Mouse (Mus musculus) cerebellum, adult 2 months (tissue): ENCODE results near the gene Ptges3. TPM values are rescaled to one million over a fixed set of nuclear protein-coding genes. Genes with fewer than 3 reads are reported as not detected.

Experiments
- DNase-seq, 2 experiments: peaks; one replicate each; pipeline ENCODE4 v3.0.0; 2021
- H3K27ac ChIP-seq: fragments of 200-500 bp; 2 replicates; pipeline ENCODE4 v1.5.1; 2012; ENCODE audit warnings: low read length, control low read depth, inconsistent platforms; ENCODE audit not compliant: insufficient read depth
- H3K27me3 ChIP-seq: fragments of 200-500 bp; 2 replicates; pipeline ENCODE4 v1.6.1; 2012; ENCODE audit warnings: inconsistent platforms, mild to moderate bottlenecking, low read length, moderate library complexity; ENCODE audit not compliant: control insufficient read depth, insufficient read depth
- H3K4me1 ChIP-seq: fragments of 200-500 bp; 2 replicates; pipeline ENCODE4 v1.6.1; 2011; ENCODE audit warnings: low read length; ENCODE audit not compliant: control insufficient read depth, insufficient read depth
- H3K4me3 ChIP-seq: fragments of 200-500 bp; replicated peaks from 2 replicates; pipeline ENCODE3; 2011; ENCODE audit warnings: mild to moderate bottlenecking, low read depth, low read length, control low read depth; ENCODE audit not compliant: insufficient read depth
- CTCF ChIP-seq: fragments of 200-500 bp; IDR thresholded peaks from 2 replicates; pipeline ENCODE4 v1.5.1; 2011; ENCODE audit warnings: low read depth, mild to moderate bottlenecking, control low read depth, low read length, moderate library complexity, borderline replicate concordance; ENCODE audit not compliant: insufficient read depth
- POLR2A ChIP-seq: fragments of 200-500 bp; IDR thresholded peaks from 2 replicates; pipeline ENCODE4 v1.6.1; 2011; ENCODE audit warnings: low read length, control low read depth, borderline replicate concordance; ENCODE audit not compliant: insufficient read depth
- WGBS: fragments of 180-500 bp; shearing (Covaris S2); methylation state at CpG from one replicate; pipeline ENCODE4 v1.1.7; 2018; 5-methylcytosine and 5-hydroxymethylcytosine counted together
- polyA plus RNA-seq: library from polyadenylated mRNA; depleted of rRNA; stranded (reverse); fragments of >200 nt; gene quantifications from 2 replicates; pipeline ENCODE4 v1.2.3, GENCODE M21; 2012; rRNA removed

Ptges3 gene
- polyA plus RNA-seq, 1 experiment: 75.5 TPM

DNA sequence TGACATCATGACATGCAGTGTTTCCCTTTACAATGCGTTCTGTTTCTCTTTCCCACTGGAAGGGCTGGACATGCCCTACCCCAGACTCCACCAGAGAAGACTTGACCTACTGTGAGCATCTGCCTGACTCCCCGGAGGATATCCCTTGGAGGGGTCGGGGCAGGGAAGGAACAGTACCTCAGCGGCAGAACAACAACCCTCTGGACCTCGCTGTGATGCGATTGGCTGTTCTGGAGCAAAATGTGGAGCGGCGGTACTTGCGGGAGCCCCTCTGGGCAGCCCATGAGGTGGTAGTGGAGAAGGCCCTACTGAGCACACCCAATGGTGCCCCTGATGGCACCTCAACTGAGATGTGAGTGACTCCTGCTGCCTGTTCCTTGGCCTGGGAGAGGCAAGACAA, 66.1 kb downstream of the Ptges3 start:
- Histone ChIP-seq H3K4me3 (no peak overlapping the region), H3K27me3 (no peaks in the 10 kb centered on the region), H3K4me1 (no peaks in the 10 kb centered on the region), H3K27ac (no peak overlapping the region)
- DNase-seq: no peak
- TF ChIP-seq POLR2A (no peak), CTCF (no peak)
- 89% methylated on average over 9 of the region's 9 CpGs for WGBS

DNA sequence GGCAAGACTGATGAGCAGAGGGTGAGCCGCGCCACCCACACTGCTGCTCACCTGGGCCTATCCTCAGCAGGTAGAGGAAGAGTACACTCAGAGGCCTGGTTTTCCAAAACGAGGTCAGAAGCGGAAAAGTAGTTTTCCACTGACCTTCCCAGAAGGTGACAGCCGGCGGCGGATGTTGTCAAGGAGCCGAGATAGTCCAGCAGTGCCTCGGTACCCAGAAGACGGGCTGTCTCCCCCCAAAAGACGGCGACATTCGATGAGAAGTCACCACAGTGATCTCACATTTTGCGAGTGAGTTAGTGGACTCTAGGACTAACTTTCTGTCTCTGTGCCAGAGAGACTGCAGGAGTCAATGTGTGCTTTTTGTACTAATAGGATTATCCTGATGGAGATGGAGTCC, 67.2 kb downstream of the Ptges3 start:
- TF ChIP-seq CTCF (no peak), POLR2A (no peak)
- no peak overlapping the region for H3K27ac ChIP-seq
- DNase-seq: no peak
- H3K27me3 ChIP-seq: no peaks in the 10 kb centered on the region
- no peaks in the 10 kb centered on the region for H3K4me1 ChIP-seq
- H3K4me3 ChIP-seq: no peak overlapping the region
- WGBS: 88% methylated on average over 14 of the region's 14 CpGs

Other genes starting within 250 kb of the Ptges3 start
- gene Rdh19, start 209.0 kb upstream of the Ptges3 start, polyA plus RNA-seq: not detected in 2 replicates
- not detected in 2 replicates for gene Rdh16f2, start 192.5 kb upstream of the Ptges3 start, polyA plus RNA-seq
- not detected in 2 replicates for gene Rdh7, start 170.1 kb upstream of the Ptges3 start, polyA plus RNA-seq
- 0.13 TPM in 1 of 2 replicates, not detected in the other for gene Sdr9c7, start 160.4 kb upstream of the Ptges3 start, polyA plus RNA-seq
- not detected in 2 replicates for gene Hsd17b6, start 51.3 kb upstream of the Ptges3 start, polyA plus RNA-seq
- 16.2 and 17.4 TPM in 2 replicates for gene Prim1, start 43.8 kb upstream of the Ptges3 start, polyA plus RNA-seq
- gene Naca, start 23.4 kb upstream of the Ptges3 start, polyA plus RNA-seq: 209 and 230 TPM in 2 replicates
- gene Atp5b, start 24.3 kb downstream of the Ptges3 start, polyA plus RNA-seq: 2,153 and 2,193 TPM in 2 replicates
- 42.9 and 45.2 TPM in 2 replicates for gene Baz2a, start 32.6 kb downstream of the Ptges3 start, polyA plus RNA-seq
- 23.5 and 23.7 TPM in 2 replicates for gene Rbms2, start 121.3 kb downstream of the Ptges3 start, polyA plus RNA-seq
- 68.3 and 77.7 TPM in 2 replicates for gene Gls2, start 135.5 kb downstream of the Ptges3 start, polyA plus RNA-seq
- gene Spryd4, start 152.9 kb downstream of the Ptges3 start, polyA plus RNA-seq: 13.5 and 15.6 TPM in 2 replicates
- gene Mip, start 166.9 kb downstream of the Ptges3 start, polyA plus RNA-seq: not detected in 2 replicates
- 6.3 and 6.6 TPM in 2 replicates for gene Timeless, start 173.1 kb downstream of the Ptges3 start, polyA plus RNA-seq
- gene Apon, start 195.1 kb downstream of the Ptges3 start, polyA plus RNA-seq: not detected in 2 replicates
- not detected in 2 replicates for gene Apof, start 209.7 kb downstream of the Ptges3 start, polyA plus RNA-seq
- 94.4 and 110 TPM in 2 replicates for gene Stat2, start 211.6 kb downstream of the Ptges3 start, polyA plus RNA-seq
- 1.2 and 1.8 TPM in 2 replicates for gene Il23a, start 239.8 kb downstream of the Ptges3 start, polyA plus RNA-seq
- 42.6 and 48.5 TPM in 2 replicates for gene Pan2, start 244.4 kb downstream of the Ptges3 start, polyA plus RNA-seq